Mouse (Mus musculus) CH12.LX (cell line): ENCODE measurements around the gene Meis2. TPM values are rescaled to one million over a fixed set of nuclear protein-coding genes. Genes with fewer than 3 reads are reported as not detected.

Source experiments
- DNase-seq: peaks from one replicate; pipeline ENCODE4 v3.0.0-alpha.2; 2013; ENCODE audit errors: extremely low read depth
- H3K27ac ChIP-seq: 2 replicates; pipeline ENCODE4 v1.5.1; 2012; ENCODE audit warnings: low read depth, mild to moderate bottlenecking, control low read depth, moderate library complexity; ENCODE audit not compliant: insufficient read depth
- H3K27me3 ChIP-seq: replicated peaks from 2 replicates; pipeline ENCODE3; 2012; ENCODE audit warnings: inconsistent platforms
- H3K36me3 ChIP-seq, 2 experiments: replicated peaks in 1 of 2; 2 replicates each; pipeline versions ENCODE3 to v1.6.1; 2012; ENCODE audit warnings: inconsistent platforms in 1 of 2, low read length in 1 of 2, mild to moderate bottlenecking in 1 of 2, mixed read lengths in 1 of 2, moderate library complexity in 1 of 2; ENCODE audit not compliant: control insufficient read depth in 1 of 2, insufficient read depth in 1 of 2
- H3K4me1 ChIP-seq, 2 experiments: 2 replicates each; pipeline ENCODE4 v1.6.1; 2012; ENCODE audit warnings: inconsistent platforms in 1 of 2, moderate library complexity in 1 of 2; ENCODE audit not compliant: insufficient read depth in 2 of 2, control insufficient read depth in 1 of 2
- H3K4me2 ChIP-seq: 2 replicates; pipeline ENCODE4 v1.6.1; 2012; ENCODE audit warnings: low read depth, mild to moderate bottlenecking, control low read depth; ENCODE audit not compliant: poor library complexity, insufficient read depth, severe bottlenecking
- H3K4me3 ChIP-seq, 3 experiments: fragments of 150-350 bp in 1 of 3; sonication (generic) in 1 of 3; replicated peaks in 1 of 3; 2 replicates each; pipeline versions ENCODE3 to v1.5.1; 2011 to 2012; ENCODE audit warnings: low read depth in 2 of 3, low read length in 2 of 3, mild to moderate bottlenecking in 2 of 3, moderate library complexity in 2 of 3, control low read depth in 1 of 3, improper control_type of control experiment in 1 of 3, inconsistent platforms in 1 of 3, mixed read lengths in 1 of 3; ENCODE audit not compliant: poor library complexity in 1 of 3
- H3K79me2 ChIP-seq: replicated peaks from 2 replicates; pipeline ENCODE4 v1.6.1; 2012; ENCODE audit warnings: mild to moderate bottlenecking, moderate library complexity; ENCODE audit not compliant: control insufficient read depth, poor library complexity, insufficient read depth, severe bottlenecking; ENCODE audit errors: extremely low read depth
- H3K9ac ChIP-seq: 2 replicates; pipeline ENCODE4 v1.6.1; 2012; ENCODE audit warnings: low read depth, mild to moderate bottlenecking, control low read depth, moderate library complexity; ENCODE audit not compliant: insufficient read depth
- H3K9me3 ChIP-seq: replicated peaks from 2 replicates; pipeline ENCODE3; 2012; ENCODE audit warnings: low read length, inconsistent platforms, mixed read lengths
- CHD1 ChIP-seq: IDR thresholded peaks from 2 replicates; pipeline ENCODE4 v1.6.1; 2012; ENCODE audit warnings: low read depth, low read length, improper control_type of control experiment, inconsistent platforms
- CHD2 ChIP-seq: IDR thresholded peaks from 2 replicates; pipeline ENCODE4 v1.6.1; 2011; ENCODE audit warnings: low read length, improper control_type of control experiment
- E2F4 ChIP-seq: IDR thresholded peaks from 2 replicates; pipeline ENCODE4 v1.6.1; 2011; ENCODE audit warnings: low read depth, low read length, improper control_type of control experiment; ENCODE audit not compliant: insufficient replicate concordance
- ELF1 ChIP-seq: IDR thresholded peaks from 2 replicates; pipeline ENCODE4 v1.6.1; 2014; ENCODE audit warnings: low read depth, mild to moderate bottlenecking, inconsistent platforms, low read length, improper control_type of control experiment
- EP300 ChIP-seq: IDR thresholded peaks from 2 replicates; pipeline ENCODE4 v1.6.1; 2011; ENCODE audit warnings: low read length, improper control_type of control experiment
- HCFC1 ChIP-seq: IDR thresholded peaks from 2 replicates; pipeline ENCODE4 v1.6.1; 2012; ENCODE audit warnings: low read depth, mild to moderate bottlenecking, inconsistent platforms, low read length, improper control_type of control experiment
- MAFK ChIP-seq: IDR thresholded peaks from 2 replicates; pipeline ENCODE4 v1.6.1; 2011; ENCODE audit warnings: low read length, improper control_type of control experiment; ENCODE audit not compliant: insufficient replicate concordance
- MAX ChIP-seq: IDR thresholded peaks from 2 replicates; pipeline ENCODE4 v1.6.1; 2011; ENCODE audit warnings: low read length, improper control_type of control experiment
- MAZ ChIP-seq: IDR thresholded peaks from 2 replicates; pipeline ENCODE4 v1.6.1; 2012; ENCODE audit warnings: low read depth, mild to moderate bottlenecking, inconsistent platforms, low read length, improper control_type of control experiment, moderate library complexity
- MEF2A ChIP-seq: IDR thresholded peaks from 2 replicates; pipeline ENCODE4 v1.6.1; 2014; ENCODE audit warnings: low read depth, mild to moderate bottlenecking, inconsistent platforms, low read length, improper control_type of control experiment, borderline replicate concordance
- MYC ChIP-seq: IDR thresholded peaks from 2 replicates; pipeline ENCODE4 v1.6.1; 2011; ENCODE audit warnings: low read depth, mild to moderate bottlenecking, improper control_type of control experiment, low read length
- POLR2A ChIP-seq: IDR thresholded peaks from 2 replicates; pipeline ENCODE4 v1.6.1; 2011; ENCODE audit warnings: low read depth, mild to moderate bottlenecking, improper control_type of control experiment, low read length
- POLR2AphosphoS2 ChIP-seq: IDR thresholded peaks from 2 replicates; pipeline ENCODE4 v1.6.1; 2011; ENCODE audit warnings: low read depth, low read length, improper control_type of control experiment
- RAD21 ChIP-seq: IDR thresholded peaks from 2 replicates; pipeline ENCODE4 v1.6.1; 2011; ENCODE audit warnings: low read depth, mild to moderate bottlenecking, low read length, improper control_type of control experiment, moderate library complexity
- RCOR1 ChIP-seq: conservative IDR thresholded peaks from 2 replicates; pipeline ENCODE4 v1.6.1; 2012; ENCODE audit warnings: low read depth, mild to moderate bottlenecking, inconsistent platforms, low read length, improper control_type of control experiment
- SIN3A ChIP-seq: IDR thresholded peaks from 2 replicates; pipeline ENCODE4 v1.6.1; 2012; ENCODE audit warnings: low read length, improper control_type of control experiment, inconsistent platforms
- UBTF ChIP-seq: IDR thresholded peaks from 2 replicates; pipeline ENCODE4 v1.6.1; 2012; ENCODE audit warnings: low read depth, mild to moderate bottlenecking, inconsistent platforms, low read length, improper control_type of control experiment, moderate library complexity
- ZKSCAN1 ChIP-seq: IDR thresholded peaks from 2 replicates; pipeline ENCODE4 v1.6.1; 2012; ENCODE audit warnings: low read depth, inconsistent platforms, low read length, improper control_type of control experiment, borderline replicate concordance
- ZMIZ1 ChIP-seq: IDR thresholded peaks from 2 replicates; pipeline ENCODE4 v1.6.1; 2012; ENCODE audit warnings: low read depth, mild to moderate bottlenecking, inconsistent platforms, low read length, improper control_type of control experiment
- ZNF384 ChIP-seq: IDR thresholded peaks from 2 replicates; pipeline ENCODE4 v1.6.1; 2012; ENCODE audit warnings: low read depth, low read length, improper control_type of control experiment, inconsistent platforms
- dilution Hi-C: fragments of 300-500 bp; cut with MboI; formaldehyde crosslinking; loops from 2 replicates; pipeline ENCODE4 v1.14.3; 2020; ENCODE audit warnings: low sequenced_read_pairs; ENCODE audit not compliant: extremely low pct_unique_long_range_greater_than_20kb, extremely low pct_ligation_motif_present
- in situ Hi-C: fragments of 300-500 bp; cut with MboI; formaldehyde crosslinking; loops from 3 replicates; pipeline ENCODE4 v1.14.3; 2019; ENCODE audit warnings: low sequenced_read_pairs, low pct_ligation_motif_present, low pct_unique_long_range_greater_than_20kb, mixed read lengths
- polyA plus RNA-seq: library from polyadenylated mRNA; unstranded; fragments of >175 nt; gene quantifications from 2 replicates; pipeline ENCODE4 v1.2.1, GENCODE M21; 2012; ENCODE audit warnings: low read depth; ENCODE audit not compliant: insufficient read length
- total RNA-seq, 2 experiments: library from RNA; depleted of rRNA; stranded (reverse); fragments of 300-350 nt in 1 of 2; fragments of >200 nt in 1 of 2; gene quantifications; 2 replicates each; pipeline ENCODE4 v1.2.3; 2012 to 2014

The Meis2 gene
- total and polyA plus RNA-seq, 3 experiments, result not detected

DNA sequence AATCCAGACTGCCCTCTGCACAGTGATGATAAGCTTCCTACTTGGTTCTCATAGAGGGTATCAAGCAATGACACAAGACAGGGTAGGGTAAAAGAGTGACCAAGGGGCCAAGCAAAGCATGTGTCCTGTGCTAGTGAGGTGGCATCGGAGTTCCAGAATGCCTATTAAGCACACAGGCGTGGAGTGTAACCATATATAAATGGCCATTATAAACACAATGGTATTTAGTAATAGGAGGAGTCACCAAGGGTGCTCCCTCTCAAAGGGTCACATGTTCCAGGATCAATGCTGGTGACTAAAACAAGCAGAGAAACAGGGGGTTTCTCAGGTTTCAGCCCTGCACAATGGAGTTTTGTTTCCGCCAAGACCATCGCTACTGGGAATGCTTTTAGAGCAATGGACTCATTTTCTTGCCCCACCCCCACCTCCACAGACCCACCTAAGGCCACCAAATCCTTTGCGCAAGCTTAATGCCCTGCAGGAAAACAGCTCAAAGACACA lies 45.1 kb downstream of the Meis2 start:
- TF ChIP-seq MEF2A, result no peak
- no peak for TF ChIP-seq ZKSCAN1
- TF ChIP-seq RCOR1, result no peak
- no peak for TF ChIP-seq SIN3A
- no peak for TF ChIP-seq MAZ
- TF ChIP-seq ZNF384, result no peak
- TF ChIP-seq UBTF, result no peak
- no peak for TF ChIP-seq POLR2A
- no peak for TF ChIP-seq MAFK
- no peak for TF ChIP-seq E2F4
- TF ChIP-seq CHD2, result no peak
- no peak for TF ChIP-seq POLR2AphosphoS2
- no peak for TF ChIP-seq MYC
- no peak for TF ChIP-seq ZMIZ1
- no peak for TF ChIP-seq RAD21
- Histone ChIP-seq H3K4me3 (no peak overlapping the region), H3K79me2 (no peaks in the 10 kb centered on the region), H3K27ac (no peak overlapping the region), H3K27me3 (no peaks in the 10 kb centered on the region), H3K4me2 (no peak overlapping the region), H3K4me1 (no peaks in the 10 kb centered on the region), H3K9me3 (no peaks in the 10 kb centered on the region), H3K9ac (no peak overlapping the region), H3K36me3 (no peaks in the 10 kb centered on the region)
- in situ Hi-C loops (no loop called here), dilution Hi-C loops (no loop called here)
- DNase-seq, result no peak

DNA sequence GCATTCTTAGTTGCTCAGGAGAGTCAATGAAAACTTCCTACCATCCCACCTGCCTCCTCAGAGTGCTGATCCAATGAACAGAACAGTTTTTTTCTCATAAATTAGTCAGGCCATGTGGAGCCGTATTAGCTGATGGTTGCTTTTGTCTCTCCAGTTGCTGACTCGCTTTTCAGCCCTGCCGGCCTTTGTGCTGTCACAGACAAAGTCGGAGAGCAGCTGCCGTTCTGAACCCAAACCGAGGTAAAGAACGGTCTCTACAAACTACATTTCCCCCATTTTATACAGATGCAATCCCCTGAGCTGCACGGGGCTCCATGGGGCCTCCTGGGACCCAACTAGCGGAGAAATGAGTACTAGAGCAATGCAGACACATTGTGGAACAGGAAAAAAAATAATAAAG lies 45.7 kb downstream of the Meis2 start:
- Histone ChIP-seq H3K79me2 (no peaks in the 10 kb centered on the region), H3K27ac (no peak overlapping the region), H3K4me2 (no peak overlapping the region), H3K4me3 (no peak overlapping the region), H3K9me3 (no peaks in the 10 kb centered on the region), H3K36me3 (no peaks in the 10 kb centered on the region), H3K4me1 (no peaks in the 10 kb centered on the region), H3K9ac (no peak overlapping the region), H3K27me3 (no peaks in the 10 kb centered on the region)
- DNase-seq, result no peak
- in situ Hi-C loops, result no loop called here
- TF ChIP-seq EP300 (no peak), ZMIZ1 (no peak), ZKSCAN1 (no peak), POLR2AphosphoS2 (no peak), MAX (no peak), POLR2A (no peak), HCFC1 (no peak), SIN3A (no peak), MYC (no peak), ELF1 (no peak), CHD1 (no peak), E2F4 (no peak)
- dilution Hi-C loops, result no loop called here
